Mouse (Mus musculus) heart, embryonic 14.5 days (tissue): ENCODE results near the gene Tjp3. TPM values are rescaled to one million over a fixed set of nuclear protein-coding genes. Genes with fewer than 3 reads are reported as not detected.

Source experiments
- microRNA-seq: library from miRNA; unstranded; fragments of <30 nt; microRNA quantifications from one replicate; pipeline ENCODE4, GENCODE M21; 2016
- polyA plus RNA-seq: library from polyadenylated mRNA; unstranded; fragments of >200 nt; fragmentation: Nextera tagmentation; extraction: Ambion mirVana; gene quantifications from 2 replicates; pipeline ENCODE4 v1.2.1, GENCODE M21; 2014

Tjp3 gene
- polyA plus RNA-seq, 1 experiment from 2014 or later, result 2.2 TPM

Small RNAs within 50 kb of the gene (microRNA-seq; reads per million reads assigned to microRNA genes)
- gene Mir3057, result 8.4 reads per million, percentile 20 among the genes with 10 or more reads in this experiment

Other genes with a start within 250 kb of the Tjp3 start
- gene Sgta, start 231.4 kb downstream of the Tjp3 start, polyA plus RNA-seq, result 133 and 136 TPM in 2 replicates
- gene Thop1, start 221.5 kb downstream of the Tjp3 start, polyA plus RNA-seq, result 18.0 and 20.8 TPM in 2 replicates
- gene Creb3l3, start 192.7 kb downstream of the Tjp3 start, polyA plus RNA-seq, result 0.27 and 0.46 TPM in 2 replicates
- gene Map2k2, start 185.7 kb downstream of the Tjp3 start, polyA plus RNA-seq, result 147 and 159 TPM in 2 replicates
- gene Zbtb7a, start 156.4 kb downstream of the Tjp3 start, polyA plus RNA-seq, result 16.8 and 18.8 TPM in 2 replicates
- 33.5 and 34.0 TPM in 2 replicates for gene Pias4, start 123.7 kb downstream of the Tjp3 start, polyA plus RNA-seq
- gene Eef2, start 115.0 kb downstream of the Tjp3 start, polyA plus RNA-seq, result 331 and 337 TPM in 2 replicates
- gene Dapk3, start 108.6 kb downstream of the Tjp3 start, polyA plus RNA-seq, result 41.5 and 51.0 TPM in 2 replicates
- gene 4930442H23Rik, start 107.7 kb downstream of the Tjp3 start, polyA plus RNA-seq, result not detected in 2 replicates
- 7.4 and 8.3 TPM in 2 replicates for gene Nmrk2, start 89.5 kb downstream of the Tjp3 start, polyA plus RNA-seq
- gene Atcay, start 60.7 kb downstream of the Tjp3 start, polyA plus RNA-seq, result 0.74 and 0.80 TPM in 2 replicates
- 5.0 and 7.3 TPM in 2 replicates for gene Zfr2, start 58.4 kb downstream of the Tjp3 start, polyA plus RNA-seq
- gene Matk, start 38.6 kb downstream of the Tjp3 start, polyA plus RNA-seq, result 0.91 and 1.3 TPM in 2 replicates
- gene Mrpl54, start 24.6 kb downstream of the Tjp3 start, polyA plus RNA-seq, result 274 and 298 TPM in 2 replicates
- gene Apba3, start 24.6 kb downstream of the Tjp3 start, polyA plus RNA-seq, result 38.8 and 39.8 TPM in 2 replicates
- gene Pip5k1c, start 1.4 kb upstream of the Tjp3 start, polyA plus RNA-seq, result 31.4 and 33.7 TPM in 2 replicates
- 16.6 and 16.9 TPM in 2 replicates for gene Cactin, start 29.5 kb upstream of the Tjp3 start, polyA plus RNA-seq
- 9.5 and 11.3 TPM in 2 replicates for gene Tbxa2r, start 37.1 kb upstream of the Tjp3 start, polyA plus RNA-seq
- gene Gipc3, start 51.7 kb upstream of the Tjp3 start, polyA plus RNA-seq, result 0.11 TPM in 1 of 2 replicates, not detected in the other
- gene Hmg20b, start 58.9 kb upstream of the Tjp3 start, polyA plus RNA-seq, result 94.2 and 97.0 TPM in 2 replicates
- 3.7 and 6.5 TPM in 2 replicates for gene Mfsd12, start 65.9 kb upstream of the Tjp3 start, polyA plus RNA-seq
- gene 4930404N11Rik, start 74.2 kb upstream of the Tjp3 start, polyA plus RNA-seq, result 0.28 and 0.38 TPM in 2 replicates
- 64.6 and 67.0 TPM in 2 replicates for gene Fzr1, start 86.9 kb upstream of the Tjp3 start, polyA plus RNA-seq
- 52.6 and 53.5 TPM in 2 replicates for gene Dohh, start 92.8 kb upstream of the Tjp3 start, polyA plus RNA-seq
- 1.7 and 2.0 TPM in 2 replicates for gene Gm48551, start 92.9 kb upstream of the Tjp3 start, polyA plus RNA-seq
- gene Gm48552, start 97.4 kb upstream of the Tjp3 start, polyA plus RNA-seq, result 1.0 TPM in 2 replicates
- 3.8 and 4.7 TPM in 2 replicates for gene Smim24, start 101.5 kb upstream of the Tjp3 start, polyA plus RNA-seq
- 45.0 and 47.0 TPM in 2 replicates for gene Nfic, start 164.1 kb upstream of the Tjp3 start, polyA plus RNA-seq
- gene Celf5, start 191.1 kb upstream of the Tjp3 start, polyA plus RNA-seq, result 0.19 TPM in 1 of 2 replicates, not detected in the other
- gene Ncln, start 204.8 kb upstream of the Tjp3 start, polyA plus RNA-seq, result 40.7 and 44.6 TPM in 2 replicates
- 0.24 and 0.35 TPM in 2 replicates for gene S1pr4, start 208.6 kb upstream of the Tjp3 start, polyA plus RNA-seq
- gene Gna15, start 232.6 kb upstream of the Tjp3 start, polyA plus RNA-seq, result 0.74 and 0.89 TPM in 2 replicates